Mouse (Mus musculus) thymus, postnatal 25 days (tissue): ENCODE measurements around the gene Pdk1.

Experiments
- DNase-seq: peaks from one replicate; pipeline ENCODE4 v3.0.0; 2022

The Pdk1 gene

DNA sequence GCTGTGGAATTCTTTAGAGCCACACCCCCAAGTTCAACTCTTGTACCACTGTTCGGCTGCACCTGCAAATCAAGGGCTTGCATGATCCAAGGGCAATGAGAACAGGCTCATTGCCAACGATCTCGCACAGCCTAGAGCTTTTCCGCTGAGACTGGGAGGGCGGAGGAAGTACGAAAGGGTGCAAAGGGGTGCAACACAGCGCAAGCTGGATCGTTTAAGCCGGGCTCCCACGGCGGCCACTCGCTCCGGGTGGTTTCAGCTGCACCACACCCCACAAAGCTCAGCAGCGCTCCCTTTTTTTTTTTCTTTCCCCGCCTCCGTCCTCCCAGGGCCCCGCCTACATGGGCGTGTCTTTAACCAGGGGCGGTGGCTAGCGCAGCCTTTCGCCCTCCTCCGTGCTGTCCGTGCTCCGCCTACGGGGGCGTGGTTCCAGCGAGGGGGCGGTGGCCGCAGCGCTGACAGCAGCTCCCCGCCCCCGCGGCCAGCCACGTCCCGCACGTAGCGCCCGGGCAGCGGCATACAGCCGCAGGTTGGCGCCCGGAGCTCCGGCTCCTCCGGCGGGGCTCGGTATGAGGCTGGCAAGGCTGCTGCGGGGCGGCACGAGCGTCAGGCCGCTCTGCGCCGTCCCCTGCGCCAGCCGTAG is at the start of gene Pdk1:
Gene Pdk1 (plus strand): TSS at position 424 of the 643 bp plus-strand sequence.
- DNase-seq = peak; percentile 100

DNA sequence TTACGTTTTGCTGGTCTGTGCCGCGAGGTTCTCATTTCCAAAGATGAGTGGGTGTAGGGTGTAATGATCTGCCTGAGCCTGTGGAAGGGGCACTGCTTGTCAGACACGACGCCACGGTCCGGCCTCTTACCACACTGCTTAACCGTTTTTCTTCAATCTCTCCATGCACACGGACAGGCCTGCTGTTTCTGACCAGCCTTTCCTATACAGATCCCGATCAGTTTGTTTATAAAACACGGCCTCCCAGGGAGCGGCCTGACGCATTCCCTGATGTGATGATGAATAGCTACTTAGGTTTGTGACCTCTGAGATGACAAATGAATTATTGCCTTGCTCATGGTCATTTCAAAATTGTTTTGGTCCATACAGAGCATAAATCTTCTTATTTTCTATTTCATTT is 48.9 kb upstream of the Pdk1 start:
- DNase-seq = no peak

- no peak for DNase-seq
Observed at GRCm38 (mm10) chr2:71827711-71828110, 45.3 kb upstream of the Pdk1 start.

- no peak for DNase-seq
Observed at GRCm38 (mm10) chr2:71828928-71829327, 44.1 kb upstream of the Pdk1 start.

GRCm38 (mm10) chr2:71833626-71834025 is 39.4 kb upstream of the Pdk1 start:
- DNase-seq = no peak

DNA sequence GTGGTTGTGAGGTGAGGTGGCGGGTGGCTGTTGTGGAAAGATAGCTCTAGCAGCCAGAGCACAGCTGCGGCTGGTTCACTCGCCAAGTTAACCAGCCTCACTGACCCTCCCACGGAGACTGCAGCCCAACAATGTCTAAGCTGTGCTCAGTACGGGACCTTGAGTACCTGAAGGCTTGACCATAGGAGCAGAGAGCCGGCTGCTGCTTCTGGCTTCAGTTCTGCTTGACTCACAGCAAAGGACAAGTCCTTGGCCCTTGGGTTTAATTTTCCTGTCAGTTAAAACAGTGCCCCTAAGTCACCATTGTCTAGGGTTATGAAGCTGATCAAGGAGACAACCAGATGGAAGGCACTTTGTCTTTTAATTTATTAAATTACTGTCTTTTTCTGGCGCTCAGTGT is 38.7 kb upstream of the Pdk1 start:
- no peak for DNase-seq

DNA sequence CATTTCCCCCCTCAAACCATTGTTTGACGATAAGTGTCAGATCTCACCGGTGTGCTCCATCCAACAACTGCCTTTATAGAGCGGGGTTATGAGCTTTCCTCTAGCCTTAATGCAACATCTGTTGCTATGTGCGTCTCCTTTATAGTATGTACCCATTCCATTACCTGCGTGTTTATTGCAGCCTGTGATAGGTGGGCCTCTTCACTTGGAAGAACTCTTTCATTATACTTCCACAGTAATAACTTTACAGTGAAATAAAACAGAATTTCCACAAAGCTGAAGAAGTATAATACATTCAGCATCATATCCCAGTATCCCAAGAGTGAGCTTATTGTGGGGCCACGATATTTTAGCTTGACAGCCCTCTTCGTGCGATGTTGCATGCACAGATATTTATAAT is 37.5 kb upstream of the Pdk1 start:
- DNase-seq = no peak

DNA sequence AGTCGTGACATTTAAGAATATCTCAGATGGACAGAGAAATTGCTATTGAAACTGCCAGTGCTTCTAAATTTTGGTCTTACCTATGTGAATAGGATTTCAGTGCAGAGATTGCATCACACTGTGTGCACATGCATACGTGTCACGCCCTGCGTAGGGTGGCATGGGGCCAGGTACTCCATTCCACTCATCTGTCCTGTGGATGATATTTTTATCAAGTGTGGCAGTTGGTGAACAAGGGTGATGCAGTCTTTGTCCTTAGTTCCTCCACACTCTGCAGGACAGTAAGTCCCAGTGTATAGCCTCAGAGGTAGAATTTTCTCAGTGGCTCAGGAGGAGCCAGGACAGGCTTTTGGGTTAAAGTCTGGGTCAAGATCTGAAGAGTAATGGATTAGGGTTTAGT is 36.8 kb upstream of the Pdk1 start:
- no peak for DNase-seq

- DNase-seq = no peak
Observed at GRCm38 (mm10) chr2:71837261-71837660, 35.8 kb upstream of the Pdk1 start.

GRCm38 (mm10) chr2:71837791-71838190 is 35.2 kb upstream of the Pdk1 start:
- peak; percentile 73 for DNase-seq

DNA sequence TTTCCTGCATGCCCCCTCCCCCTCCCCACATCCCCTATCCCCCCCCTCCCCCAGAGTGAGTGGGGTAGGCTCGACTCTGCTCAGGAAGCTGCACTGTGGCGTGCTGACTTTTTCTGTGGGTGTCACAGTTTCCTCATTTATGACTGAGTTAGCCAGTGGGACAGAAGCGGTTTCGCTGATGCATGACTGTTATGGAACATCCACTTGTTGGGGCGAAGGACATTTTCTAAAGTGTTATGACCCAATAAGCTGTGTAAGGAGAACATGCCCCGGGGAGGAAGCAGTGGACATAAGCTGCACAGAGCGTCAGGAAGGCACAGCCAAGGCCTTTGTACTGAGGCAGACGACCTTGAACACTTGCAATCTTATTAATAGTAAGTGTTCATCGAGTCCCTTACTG is 29.7 kb upstream of the Pdk1 start:
- DNase-seq = peak; percentile 38

DNA sequence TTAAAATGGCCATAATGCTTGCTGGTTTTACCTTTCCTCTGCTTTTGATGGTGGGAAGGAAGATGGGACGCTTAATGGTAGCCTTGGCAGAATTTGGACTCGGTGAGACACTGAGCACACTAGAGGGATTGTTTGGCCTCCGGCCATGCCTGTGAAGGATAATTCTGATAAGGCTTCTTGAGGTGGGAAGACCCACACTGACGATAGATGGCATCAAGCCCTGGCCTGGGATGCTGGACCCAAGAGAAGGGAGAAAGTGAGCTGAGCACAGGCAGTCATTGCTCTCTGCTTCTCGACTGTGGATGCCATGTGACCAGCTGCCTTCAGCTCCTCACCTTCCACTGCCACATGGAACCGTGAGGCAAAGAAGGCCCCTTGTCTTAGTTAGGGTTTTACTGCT is 28.1 kb upstream of the Pdk1 start:
- no peak for DNase-seq

DNA sequence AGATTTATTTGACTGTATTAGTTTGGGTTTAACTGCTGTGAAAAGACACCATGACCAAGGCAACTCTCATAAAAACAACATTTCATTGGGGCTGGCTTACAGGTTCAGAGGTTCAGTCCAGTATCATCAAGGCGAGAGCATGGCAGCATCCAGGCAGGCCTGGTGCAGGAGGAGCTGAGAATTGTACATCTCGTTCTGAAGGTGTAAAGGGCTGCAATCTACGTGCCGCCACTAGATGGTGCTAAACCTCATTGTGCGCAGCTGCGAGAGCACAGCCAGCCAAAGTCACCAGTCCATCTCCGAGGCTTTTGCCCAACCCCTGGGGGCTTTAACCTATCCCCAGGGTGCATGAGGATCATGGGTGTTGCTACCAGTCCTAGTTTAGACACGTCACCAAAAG is 20.9 kb upstream of the Pdk1 start:
- peak; percentile 66 for DNase-seq

- DNase-seq = no peak
Observed at GRCm38 (mm10) chr2:71855076-71855475, 17.9 kb upstream of the Pdk1 start.

DNA sequence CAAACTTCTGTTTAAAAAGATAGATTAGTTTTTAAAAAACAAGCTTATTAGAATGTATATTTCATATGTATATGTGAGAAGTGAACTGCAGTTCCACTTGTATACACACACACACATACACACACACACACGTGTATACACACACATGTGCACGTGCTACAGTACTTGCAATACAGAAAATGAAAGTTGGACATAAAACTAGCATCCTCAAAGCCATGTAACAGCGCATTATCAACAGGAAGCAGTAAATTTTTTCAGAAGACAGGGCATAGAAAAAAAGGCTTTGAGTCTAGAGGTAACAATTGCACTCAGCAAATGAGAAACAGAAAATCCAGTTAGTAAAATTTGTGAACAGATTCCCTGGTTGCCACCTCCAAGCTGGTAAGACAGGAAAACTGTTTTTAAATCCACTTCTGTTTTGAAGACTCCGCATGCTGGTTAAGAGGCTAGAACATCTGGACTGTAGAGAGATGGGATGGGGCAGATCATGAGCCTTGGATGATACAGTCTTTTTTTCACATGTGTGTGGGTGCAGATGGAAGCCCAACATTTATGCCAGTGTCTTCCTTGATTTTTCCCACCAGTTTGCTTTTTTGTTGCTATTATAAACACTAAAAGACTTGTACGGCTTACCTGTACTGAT is 9.4 kb upstream of the Pdk1 start:
- no peak for DNase-seq

DNA sequence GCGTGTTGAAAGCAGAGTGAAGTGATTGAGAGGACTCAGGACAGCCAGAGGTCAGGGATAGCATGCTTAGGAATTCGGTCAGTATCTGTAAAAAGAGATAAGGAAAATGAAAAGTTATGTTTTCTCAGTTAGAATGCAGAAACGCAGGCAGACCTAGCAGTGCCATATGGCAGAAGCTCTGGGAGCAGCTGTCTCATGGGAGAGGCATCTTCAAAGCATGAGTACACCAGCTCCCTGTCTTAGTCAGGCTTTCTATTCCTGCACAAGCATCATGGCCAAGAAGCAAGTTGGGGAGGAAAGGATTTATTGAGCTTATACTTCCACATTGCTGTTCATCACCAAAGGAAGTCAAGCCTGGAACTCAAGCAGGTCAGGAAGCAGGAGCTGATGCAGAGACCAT is 8.0 kb upstream of the Pdk1 start:
- DNase-seq = no peak

DNA sequence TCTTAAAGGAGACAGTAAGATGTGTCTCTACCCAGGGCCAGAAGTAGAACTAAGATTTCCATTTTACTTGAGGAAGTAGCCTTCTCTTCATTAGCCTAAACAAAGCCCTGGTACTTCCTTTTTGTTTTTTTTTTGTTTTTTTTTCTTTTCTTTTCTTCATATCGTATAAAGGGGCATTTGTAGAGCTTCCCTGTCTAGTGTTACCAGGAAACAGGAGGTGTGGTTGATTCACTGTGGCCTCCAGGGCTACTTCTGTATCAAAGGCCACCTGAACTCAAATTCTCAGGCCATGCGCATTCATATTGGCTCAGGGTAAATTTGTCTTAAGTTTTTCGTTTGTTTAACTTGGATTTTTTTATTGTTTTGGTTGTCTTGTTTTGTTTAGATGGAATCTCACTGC is 7.1 kb upstream of the Pdk1 start:
- no peak for DNase-seq

DNA sequence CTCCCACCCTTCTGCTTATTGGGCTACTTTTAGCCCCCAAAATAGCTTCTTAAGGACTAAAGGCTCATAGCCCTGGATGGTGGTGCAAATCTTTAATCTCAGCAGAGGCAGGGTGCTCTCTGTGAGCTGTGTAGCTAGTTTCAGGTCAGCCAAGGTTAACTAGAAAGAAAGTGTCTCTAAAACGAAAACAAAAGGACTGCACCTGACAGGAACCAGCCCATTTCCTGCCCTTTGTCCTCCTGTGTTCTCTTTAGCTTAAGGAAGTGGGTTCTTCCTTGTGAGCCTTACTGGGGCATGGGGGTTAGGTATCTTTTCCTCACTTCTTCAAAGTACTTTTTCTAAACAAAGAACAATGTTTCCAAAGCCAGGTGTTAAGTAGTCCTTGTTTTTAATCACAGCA is 6.5 kb upstream of the Pdk1 start:
- DNase-seq = peak; percentile 59

DNA sequence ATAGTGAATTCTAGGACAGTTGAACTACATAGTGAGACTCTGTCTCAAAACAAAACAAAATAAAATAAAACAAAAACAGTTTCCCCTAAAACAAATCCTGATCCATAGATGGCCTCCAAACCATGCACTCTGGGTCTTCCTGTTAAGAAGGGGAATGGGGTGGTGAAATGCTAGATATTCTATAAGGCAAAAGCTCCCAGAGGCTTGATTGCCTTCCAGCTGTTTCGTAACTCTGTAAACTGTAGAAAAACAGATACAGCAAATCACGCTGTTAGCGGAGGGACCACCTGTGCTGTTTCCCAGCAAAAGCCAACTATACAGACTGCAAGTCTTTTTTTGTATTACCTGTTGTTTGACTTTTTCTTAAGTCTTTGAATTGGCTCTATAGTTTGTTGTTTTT is 6.0 kb upstream of the Pdk1 start:
- peak; percentile 38 for DNase-seq

DNA sequence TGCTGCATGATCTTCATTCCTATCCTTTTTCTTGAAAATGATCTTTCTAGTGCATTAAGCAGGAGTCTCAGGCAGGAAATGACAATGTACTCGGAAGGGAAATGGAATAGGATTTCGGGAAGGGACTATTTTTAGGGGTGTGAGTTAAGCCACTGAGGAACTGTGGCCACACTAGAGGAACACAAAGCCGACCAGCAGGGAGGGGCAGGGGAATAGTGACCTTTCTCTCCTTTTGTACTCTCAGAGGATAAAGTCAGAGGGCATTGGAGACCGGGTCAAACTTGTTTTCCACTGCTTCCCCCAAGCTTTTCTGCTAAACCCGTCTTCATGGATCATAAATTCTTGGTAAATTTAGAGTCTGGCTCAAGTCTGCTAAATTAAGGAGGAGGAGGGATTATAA is 5.5 kb upstream of the Pdk1 start:
- DNase-seq = no peak

- no peak for DNase-seq
Observed at GRCm38 (mm10) chr2:71868256-71868655, 4.8 kb upstream of the Pdk1 start.

DNA sequence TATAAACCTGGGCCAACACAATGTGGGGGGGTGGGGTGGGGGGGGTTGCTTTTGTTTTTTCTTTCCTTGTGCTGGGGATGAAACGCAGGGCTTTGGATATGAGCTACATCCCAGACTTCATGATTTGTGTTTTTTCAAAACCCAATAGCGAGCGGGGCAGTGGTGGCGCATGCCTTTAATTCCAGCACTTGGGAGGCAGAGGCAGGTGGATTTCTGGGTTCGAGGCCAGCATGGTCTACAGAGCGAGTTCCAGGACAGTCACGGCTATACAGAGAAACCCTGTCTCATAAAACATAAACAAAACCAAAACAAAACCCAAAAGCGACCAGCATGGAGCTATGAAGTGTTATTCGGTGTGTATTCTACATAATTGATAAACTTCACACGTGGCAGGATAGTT is 883 bp upstream of the Pdk1 start:
- no peak for DNase-seq

- DNase-seq = peak; percentile 81
Observed at GRCm38 (mm10) chr2:71873474-71874322, 674 bp downstream of the Pdk1 start.

DNA sequence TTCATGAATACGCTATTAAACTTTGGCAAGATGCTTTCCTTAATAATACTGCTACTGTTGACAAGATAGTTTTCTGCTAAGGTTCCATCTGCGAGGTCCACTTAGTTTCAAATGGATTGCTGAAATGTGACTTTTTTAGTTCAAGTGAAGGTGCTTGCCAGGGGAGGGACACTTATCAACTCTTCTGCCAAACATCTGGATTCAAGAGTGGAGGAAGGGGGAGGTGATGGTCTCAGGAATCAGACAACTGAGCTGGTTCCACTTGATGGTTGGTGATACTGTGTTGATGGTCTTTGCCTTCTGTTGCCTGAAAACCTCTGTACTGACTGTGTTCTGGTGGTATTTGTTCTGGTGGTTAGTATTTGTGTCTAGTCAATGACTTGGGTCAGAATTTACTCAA is 1.4 kb downstream of the Pdk1 start:
- no peak for DNase-seq
